Mouse (Mus musculus) retina, postnatal 1 day (tissue): Measurements from ENCODE around the gene Abhd17b.
A peak's percentile ranks its signal among the peaks of the same experiment; 100 is the strongest.
"Not testable (repeated sequence)": the region's sequence is repeated elsewhere in the genome, so short reads cannot be mapped to it uniquely, and the experiment has no call there.

ENCODE experiments used
- DNase-seq: peaks from one replicate; pipeline ENCODE4 v3.0.0-alpha.2; 2012

The Abhd17b gene

GRCm38 (mm10) chr19:21653172-21653981, at the start of gene Abhd17b:
TSS of gene Abhd17b (plus strand) at chr19:21653185.
- DNase-seq, result peak; percentile 57

GRCm38 (mm10) chr19:21603836-21604235, 49.1 kb upstream of the Abhd17b start:
- DNase-seq, result no peak

- no peak for DNase-seq
Measured at GRCm38 (mm10) chr19:21605294-21605693, 47.7 kb upstream of the Abhd17b start.

GRCm38 (mm10) chr19:21610240-21610639, 42.7 kb upstream of the Abhd17b start:
- no peak for DNase-seq

GRCm38 (mm10) chr19:21611297-21611696, 41.7 kb upstream of the Abhd17b start:
- DNase-seq, result peak; percentile 6

- peak; percentile 17 for DNase-seq
Measured at GRCm38 (mm10) chr19:21611725-21612575, 41.0 kb upstream of the Abhd17b start.

GRCm38 (mm10) chr19:21615801-21616200, 37.2 kb upstream of the Abhd17b start:
- DNase-seq, result no peak

- no peak for DNase-seq
Measured at GRCm38 (mm10) chr19:21623410-21624147, 29.4 kb upstream of the Abhd17b start.

- DNase-seq, result no peak
Measured at GRCm38 (mm10) chr19:21624148-21624535, 28.8 kb upstream of the Abhd17b start.

- no peak for DNase-seq
Measured at GRCm38 (mm10) chr19:21626271-21626988, 26.6 kb upstream of the Abhd17b start.

- DNase-seq, result not testable (repeated sequence)
Measured at GRCm38 (mm10) chr19:21628440-21628839, 24.5 kb upstream of the Abhd17b start.

GRCm38 (mm10) chr19:21629030-21629429, 24.0 kb upstream of the Abhd17b start:
- no peak for DNase-seq

- peak; percentile 64 for DNase-seq
Measured at GRCm38 (mm10) chr19:21629501-21629900, 23.5 kb upstream of the Abhd17b start.

- DNase-seq, result no peak
Measured at GRCm38 (mm10) chr19:21630656-21631331, 22.2 kb upstream of the Abhd17b start.

GRCm38 (mm10) chr19:21635406-21635805, 17.6 kb upstream of the Abhd17b start:
- no peak for DNase-seq

- DNase-seq, result no peak
Measured at GRCm38 (mm10) chr19:21636907-21637306, 16.1 kb upstream of the Abhd17b start.

GRCm38 (mm10) chr19:21637672-21638071, 15.3 kb upstream of the Abhd17b start:
- DNase-seq, result no peak

- no peak for DNase-seq
Measured at GRCm38 (mm10) chr19:21643935-21644334, 9.1 kb upstream of the Abhd17b start.

GRCm38 (mm10) chr19:21645301-21645700, 7.7 kb upstream of the Abhd17b start:
- DNase-seq, result no peak

GRCm38 (mm10) chr19:21646142-21646541, 6.8 kb upstream of the Abhd17b start:
- no peak for DNase-seq

GRCm38 (mm10) chr19:21651664-21652063, 1.3 kb upstream of the Abhd17b start:
- DNase-seq, result no peak
